Mouse (Mus musculus): ENCODE measurements around the gene Duoxa1. TPM values are rescaled to one million over a fixed set of nuclear protein-coding genes. Genes with fewer than 3 reads are reported as not detected.
"Not testable (repeated sequence)": the region's sequence is repeated elsewhere in the genome, so short reads cannot be mapped to it uniquely, and the experiment has no call there.

Duoxa1 gene
- total RNA-seq (2021) = not detected

DNA sequence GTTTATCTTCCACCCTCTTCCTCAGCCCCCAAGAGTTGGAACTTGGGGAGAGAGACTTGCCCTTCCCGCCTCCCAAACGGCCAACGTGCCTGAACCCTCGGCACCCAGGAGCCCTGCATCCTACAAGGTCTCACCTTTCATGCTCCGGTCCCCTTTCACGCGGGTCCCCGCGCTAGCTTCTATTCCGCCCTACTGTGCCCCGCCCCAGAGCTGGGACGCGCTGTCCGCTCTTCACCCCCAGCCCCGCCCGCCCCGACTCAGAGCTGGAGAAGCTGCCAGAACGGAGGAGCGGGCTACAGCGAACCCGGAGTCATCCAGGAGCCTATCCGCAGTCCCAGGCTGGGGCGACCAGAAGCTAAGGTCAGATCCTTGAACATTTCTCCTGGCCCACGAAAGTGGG lies at the start of gene Duoxa1:
Gene Duoxa1, minus strand, starts transcription at position 195 of the 400 bp plus-strand sequence.
- DNase-seq (ENCODE audit: extremely low spot score in 1 of 2, low spot score in 1 of 2) = no peak

DNA sequence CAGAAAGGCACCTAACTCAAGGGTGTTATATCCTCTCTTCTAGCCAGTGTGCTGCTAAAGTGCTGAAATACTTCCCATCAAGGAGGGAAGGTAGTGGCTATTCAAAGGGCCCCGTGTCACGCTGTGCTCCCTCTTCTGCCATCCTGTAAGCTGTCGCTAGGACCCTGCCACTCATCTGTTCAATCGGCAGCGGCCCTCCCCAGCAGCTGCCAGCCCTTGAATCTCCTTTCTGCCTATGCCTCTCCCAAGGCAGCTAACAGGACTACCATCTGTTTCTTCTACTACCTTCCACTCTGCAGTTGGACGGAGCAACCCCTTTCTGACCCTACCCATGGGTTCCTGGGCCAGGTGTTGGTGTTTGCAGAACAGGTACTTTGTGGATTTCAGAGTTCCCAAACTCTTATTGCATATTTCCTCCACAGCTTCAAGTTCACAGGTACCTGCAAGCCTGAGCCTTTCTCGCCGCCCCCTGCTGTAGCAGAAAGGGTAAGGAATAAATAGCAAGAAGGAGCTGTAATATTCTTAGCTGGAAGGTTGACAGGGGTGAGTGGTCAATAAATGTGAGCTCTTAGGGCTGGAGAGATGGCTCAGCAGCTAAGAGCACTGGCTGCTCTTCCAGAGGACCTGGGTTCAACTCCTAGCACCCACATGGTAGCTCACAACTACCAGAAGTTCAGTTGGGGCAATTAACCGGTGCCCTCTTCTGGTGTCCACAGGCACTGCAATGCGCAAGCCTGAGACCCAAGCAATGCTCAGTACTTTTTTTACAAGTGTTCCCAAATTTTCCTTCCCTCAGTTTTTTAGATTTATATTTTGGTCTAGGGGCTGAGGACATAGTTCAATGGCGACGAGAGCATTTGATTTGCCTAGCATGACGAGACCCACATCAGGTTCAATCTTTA lies 49.3 kb upstream of the Duoxa1 start:
- DNase-seq (ENCODE audit: extremely low spot score in 1 of 2, low spot score in 1 of 2) = no peak

DNA sequence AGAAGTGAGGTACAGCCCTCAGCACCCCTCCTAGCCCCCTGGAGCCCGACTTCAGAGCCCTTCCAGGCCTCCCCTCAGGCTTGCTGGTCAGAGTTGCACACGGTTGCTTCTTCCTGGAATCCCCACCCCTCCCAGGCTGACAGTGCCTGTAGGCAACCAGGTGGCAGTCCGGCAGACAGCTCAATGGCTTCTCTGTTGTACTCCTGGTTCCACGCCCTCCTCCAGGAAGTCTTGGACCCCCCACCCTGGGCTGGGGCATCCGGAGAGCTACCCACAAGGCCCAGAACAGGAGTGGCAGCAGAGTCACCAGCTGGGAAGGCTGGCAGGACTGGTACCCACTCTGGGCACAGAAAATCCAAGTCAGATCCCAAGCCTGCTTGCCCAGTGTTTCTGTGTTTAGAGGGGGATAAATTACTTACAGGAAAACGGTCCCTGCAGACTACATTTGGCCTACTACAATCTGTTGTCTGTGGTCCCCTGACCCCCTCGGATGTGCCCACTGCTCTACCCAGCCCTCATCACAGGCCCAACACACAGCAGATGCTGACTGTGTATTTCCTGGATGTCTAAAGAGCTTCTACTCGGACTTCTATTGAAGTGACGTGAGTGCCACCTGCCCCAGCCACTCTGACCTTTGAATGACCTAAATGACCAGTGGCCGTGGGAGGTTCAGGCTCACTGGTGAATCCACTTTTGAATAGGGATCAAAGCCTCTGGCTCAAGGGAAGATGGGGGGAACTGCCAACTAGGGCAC lies 48.5 kb upstream of the Duoxa1 start:
- DNase-seq (ENCODE audit: extremely low spot score in 1 of 2, low spot score in 1 of 2) = no peak

DNA sequence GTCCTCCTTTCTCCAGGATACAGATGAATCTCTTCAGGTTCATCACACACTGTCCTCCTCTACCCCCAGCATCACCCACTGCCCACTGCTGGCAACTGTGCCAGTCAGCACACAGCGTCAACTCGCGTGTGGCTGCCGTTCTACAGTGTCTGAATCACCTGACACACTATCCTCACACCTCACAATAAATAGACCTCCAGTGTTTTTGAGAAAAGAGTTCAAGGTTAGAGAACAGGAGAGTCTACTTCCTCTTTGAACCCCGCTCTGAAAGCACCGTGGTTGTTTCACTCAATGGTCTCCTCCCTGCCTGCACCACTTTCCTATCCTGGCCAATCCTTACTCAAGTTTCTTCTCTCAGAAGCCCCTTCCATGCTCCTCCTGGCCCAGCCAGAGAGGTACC lies 47.7 kb upstream of the Duoxa1 start:
- DNase-seq (ENCODE audit: extremely low spot score in 1 of 2, low spot score in 1 of 2) = no peak

DNA sequence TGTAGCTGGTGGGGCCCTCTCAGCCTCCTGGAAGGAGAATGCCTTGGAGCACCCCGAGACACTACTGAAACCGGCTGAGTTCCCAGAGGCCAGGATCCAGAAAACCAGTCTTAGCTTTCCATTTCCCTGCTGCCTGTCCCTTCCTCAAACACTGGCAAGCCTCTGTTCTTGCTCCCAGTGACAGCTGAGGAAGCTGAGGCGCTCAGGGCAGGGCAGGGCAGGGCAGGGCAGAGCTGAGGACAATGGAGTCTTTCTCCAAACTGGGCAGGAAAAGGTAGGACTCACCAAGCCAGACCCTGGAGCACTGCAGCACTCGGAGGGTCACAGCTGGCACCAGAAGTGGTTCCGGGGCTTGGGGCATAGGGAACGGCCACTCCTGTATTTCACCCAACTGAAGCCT lies 46.8 kb upstream of the Duoxa1 start:
- no peak for DNase-seq (ENCODE audit: extremely low spot score in 1 of 2, low spot score in 1 of 2)

DNA sequence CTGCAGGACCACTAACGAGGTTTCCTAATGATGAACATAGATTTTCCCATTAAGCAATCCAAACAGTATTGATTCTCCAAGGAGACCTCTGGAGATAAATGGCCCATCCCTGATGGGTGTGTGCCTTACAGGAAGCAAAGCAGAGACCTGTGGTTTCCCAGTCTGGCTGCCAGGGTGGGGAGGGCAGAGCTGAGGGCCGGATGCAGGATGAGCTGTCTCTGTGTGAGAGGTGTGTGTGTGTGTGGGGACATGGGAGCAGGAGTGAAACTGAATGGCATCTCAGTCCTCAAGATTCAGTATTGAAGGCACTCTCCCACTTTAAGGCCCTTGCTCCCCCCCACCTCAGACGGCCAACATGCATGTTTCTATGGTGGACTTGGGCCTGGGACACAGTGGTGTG lies 42.7 kb upstream of the Duoxa1 start:
- no peak for DNase-seq (ENCODE audit: extremely low spot score in 1 of 2, low spot score in 1 of 2)

DNA sequence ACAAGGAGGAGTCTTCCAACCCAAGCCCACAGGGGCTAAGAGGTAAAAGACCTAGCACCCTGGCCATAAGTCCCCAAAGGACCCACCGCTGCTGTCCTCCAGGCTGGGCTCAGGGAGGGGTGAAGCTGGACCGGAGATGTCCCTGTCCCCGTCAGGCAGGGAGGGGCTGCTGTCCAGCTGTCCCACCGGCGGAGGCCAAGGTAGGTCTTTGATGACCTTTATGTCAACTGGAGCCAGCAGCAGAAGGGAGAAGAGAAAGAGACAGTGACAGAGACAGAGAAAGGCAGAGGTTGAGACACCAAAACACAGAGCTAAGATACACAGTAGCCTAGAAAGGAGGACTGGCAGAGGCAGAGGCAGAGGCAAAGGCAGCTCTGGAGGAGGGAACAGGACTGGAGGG lies 41.9 kb upstream of the Duoxa1 start:
- no peak for DNase-seq (ENCODE audit: extremely low spot score in 1 of 2, low spot score in 1 of 2)

DNA sequence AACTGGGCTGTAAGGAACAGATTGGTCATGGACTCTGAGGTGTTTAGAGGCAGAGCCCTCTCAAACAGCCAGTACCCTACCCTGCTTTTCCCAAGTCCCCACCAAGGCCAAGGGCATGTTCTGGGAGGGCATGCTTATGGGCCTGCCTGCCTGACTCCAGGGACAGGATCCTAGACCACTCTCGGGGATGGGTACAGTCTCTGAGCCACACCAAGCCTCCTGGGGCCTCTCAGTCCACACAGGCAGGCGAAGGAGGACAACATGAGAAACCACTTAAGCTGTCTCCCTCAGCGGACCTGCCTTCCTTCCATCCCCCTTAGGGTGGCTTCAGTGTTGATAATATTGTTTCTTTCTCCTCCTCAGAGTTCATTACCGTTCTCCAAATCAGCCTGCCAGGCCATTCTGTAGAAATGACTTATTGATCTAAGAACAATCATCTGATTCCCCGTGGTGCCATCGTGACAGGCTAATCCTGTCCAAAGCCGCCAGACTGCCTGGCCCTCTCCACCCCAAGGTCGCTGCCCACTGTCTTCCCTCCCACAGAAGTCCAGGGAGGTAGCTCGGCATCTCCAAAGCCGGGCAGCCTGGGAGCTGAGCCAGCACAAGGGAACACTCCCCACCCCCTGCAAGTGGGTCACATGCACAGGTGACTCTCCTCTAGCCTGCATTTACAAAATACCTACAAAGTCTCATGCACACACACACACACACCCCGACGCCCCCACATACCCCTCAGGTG lies 40.8 kb upstream of the Duoxa1 start:
- no peak for DNase-seq (ENCODE audit: extremely low spot score in 1 of 2, low spot score in 1 of 2)

DNA sequence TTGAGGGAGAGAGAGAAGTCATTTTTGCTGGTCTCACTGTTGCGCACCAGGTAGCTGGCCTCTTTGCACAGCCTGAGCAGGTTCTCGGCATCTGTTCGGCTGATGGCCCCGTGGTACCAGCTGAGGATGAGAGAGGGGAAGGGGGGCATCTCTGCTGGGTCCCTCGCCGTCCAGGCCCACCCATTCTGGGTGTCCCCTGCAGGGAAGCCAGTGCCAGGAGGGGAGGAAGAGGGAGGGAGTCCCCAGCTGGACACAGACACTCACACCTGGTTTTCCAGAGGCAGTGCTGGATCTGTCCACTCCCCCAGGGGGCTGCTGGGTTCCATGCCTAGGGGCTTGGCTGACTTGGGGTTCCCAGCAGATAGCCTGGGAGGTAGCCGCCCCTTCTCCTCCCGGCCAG lies 40.2 kb upstream of the Duoxa1 start:
- DNase-seq (ENCODE audit: extremely low spot score in 1 of 2, low spot score in 1 of 2) = no peak

DNA sequence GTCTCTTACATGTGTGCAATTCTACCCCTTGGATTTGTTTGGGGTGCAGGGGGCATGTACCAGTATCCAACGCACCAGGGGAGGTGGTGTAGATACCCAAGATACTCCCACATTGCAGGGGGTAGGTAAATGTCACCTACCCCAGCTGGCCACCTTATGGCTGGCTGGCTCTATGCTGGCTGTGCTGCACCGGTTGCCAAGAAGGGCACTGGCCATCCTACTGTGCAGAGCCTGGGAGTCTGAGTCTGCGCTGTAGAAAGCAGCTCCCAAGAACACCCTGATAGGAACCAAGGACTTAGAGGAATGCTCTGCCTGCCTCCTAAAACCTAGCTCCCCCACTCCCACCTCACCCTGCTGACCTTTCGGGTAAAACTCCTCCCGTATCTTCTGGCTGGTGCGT lies 39.5 kb upstream of the Duoxa1 start:
- no peak for DNase-seq (ENCODE audit: extremely low spot score in 1 of 2, low spot score in 1 of 2)

DNA sequence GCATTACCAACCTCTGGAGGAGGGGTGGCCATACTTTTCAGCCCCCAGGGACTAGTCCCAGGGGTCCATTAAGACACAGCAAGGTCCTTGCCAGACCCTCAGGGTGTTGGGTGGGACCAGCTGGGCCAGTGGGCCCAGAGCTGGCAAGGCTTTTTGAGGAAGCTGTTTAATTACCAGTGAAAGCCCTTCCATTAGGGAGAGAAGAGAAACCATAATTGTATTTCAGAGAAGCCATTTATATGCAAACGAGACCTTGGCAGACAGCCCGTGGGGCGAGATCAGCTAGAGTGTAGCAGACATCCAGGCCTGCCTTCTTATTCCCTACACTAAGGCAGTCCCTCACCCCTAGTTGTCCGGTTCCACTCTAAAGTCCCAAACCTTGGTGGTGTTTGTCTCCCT lies 38.4 kb upstream of the Duoxa1 start:
- DNase-seq (ENCODE audit: extremely low spot score in 1 of 2, low spot score in 1 of 2) = peak in 1 of 2 experiments; percentile 69

DNA sequence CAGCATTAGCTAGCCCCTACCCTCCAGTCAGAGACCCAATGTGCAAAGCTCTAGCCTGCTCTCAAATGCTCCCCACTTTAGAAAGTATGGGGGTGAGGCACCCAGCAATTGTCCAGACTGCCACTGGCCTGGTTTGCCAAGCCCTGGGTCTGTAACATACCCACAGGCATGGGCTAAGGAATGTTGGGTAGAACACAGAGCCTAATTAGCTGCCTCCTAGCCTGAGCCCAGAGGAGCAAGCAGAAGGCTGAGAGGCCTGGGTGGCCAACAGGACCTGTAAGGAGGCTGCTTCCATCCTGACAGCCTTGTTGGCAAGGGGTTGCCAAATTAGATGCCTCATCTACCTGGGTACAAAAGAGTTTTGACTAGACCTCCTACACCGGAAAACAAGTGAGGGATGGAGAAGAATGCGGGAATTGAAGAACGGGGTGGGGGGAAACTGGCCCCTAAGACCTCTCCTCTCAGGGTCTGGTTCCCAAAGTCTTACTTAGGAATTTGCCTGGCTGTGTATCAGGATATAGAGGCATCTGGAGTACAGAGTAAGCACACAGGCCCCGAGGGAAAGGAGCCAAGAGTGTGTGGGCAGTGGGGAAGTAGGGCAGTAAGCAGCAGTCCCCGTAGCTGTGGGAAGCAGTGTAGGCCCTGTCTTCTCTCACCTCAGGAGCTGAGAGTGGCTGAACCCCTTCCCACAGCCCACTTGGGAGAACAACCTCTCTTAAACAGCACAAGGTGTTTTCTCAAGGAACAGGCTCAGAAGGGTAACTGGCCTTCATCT lies 37.8 kb upstream of the Duoxa1 start:
- DNase-seq (ENCODE audit: extremely low spot score in 1 of 2, low spot score in 1 of 2) = peak in 1 of 2 experiments; percentile 34

DNA sequence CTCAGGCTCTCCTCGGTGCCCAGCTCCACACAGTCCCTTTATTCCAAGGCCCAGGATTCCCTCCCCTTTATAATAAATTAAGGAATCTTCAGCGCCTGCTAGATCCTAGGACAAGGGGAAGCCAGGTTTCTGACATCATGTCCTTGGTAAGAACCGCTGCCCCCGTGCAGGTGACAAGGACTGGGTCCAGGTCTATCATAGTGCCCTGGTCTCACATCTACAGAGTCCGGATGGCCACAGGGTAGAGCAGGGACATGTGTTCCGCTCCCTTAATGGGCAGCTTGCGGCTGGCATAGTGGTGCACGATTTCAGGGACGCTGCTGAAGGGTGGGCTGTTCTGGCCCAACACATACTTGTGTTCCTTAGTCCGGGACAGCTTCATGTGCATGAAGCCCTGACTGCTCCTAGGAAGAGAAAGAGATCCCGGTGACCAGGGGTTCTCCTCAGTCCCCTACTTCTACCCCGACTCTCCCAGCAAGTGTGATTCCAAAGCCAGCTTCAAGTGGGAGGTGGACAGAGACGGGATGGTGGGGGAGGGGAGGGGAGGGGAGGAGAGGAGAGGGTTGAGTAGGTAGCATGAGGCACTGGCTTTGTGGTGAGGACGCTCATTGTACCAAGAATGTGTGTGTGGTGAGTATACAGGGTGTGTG lies 35.7 kb upstream of the Duoxa1 start:
- peak in 1 of 2 experiments; percentile 32 for DNase-seq (ENCODE audit: extremely low spot score in 1 of 2, low spot score in 1 of 2)

DNA sequence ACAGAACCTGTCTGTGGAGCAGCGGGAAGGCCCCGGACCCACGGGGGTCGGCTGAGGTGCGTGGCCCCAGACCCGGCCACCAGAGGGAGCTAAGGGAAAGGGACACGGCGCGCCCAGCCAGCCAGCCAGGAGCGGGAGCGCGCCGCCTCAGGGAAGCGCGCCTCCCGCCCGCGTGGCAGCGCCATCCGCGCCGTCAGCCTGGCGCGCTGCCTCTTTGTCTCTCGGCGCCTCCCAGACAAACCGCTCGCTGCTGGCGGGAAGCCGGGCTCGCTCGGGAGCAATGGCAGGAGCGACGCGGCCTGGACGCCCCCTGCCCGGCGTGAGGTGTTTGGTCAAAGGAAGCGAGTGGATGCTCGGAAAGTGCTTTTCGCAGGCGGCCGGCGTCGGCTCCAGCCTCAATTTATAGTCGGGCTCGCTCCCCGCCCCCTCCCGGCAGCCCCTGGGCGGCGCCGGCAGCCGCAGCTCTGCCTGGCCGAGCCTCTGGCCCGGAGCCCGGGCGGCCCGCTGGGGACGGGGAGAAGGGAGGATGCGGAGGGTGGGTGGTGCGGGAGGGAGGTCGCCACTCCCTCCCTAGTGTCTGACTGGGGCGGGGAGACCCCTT lies 35.1 kb upstream of the Duoxa1 start:
- DNase-seq (ENCODE audit: extremely low spot score in 1 of 2, low spot score in 1 of 2) = peak; percentile 88

DNA sequence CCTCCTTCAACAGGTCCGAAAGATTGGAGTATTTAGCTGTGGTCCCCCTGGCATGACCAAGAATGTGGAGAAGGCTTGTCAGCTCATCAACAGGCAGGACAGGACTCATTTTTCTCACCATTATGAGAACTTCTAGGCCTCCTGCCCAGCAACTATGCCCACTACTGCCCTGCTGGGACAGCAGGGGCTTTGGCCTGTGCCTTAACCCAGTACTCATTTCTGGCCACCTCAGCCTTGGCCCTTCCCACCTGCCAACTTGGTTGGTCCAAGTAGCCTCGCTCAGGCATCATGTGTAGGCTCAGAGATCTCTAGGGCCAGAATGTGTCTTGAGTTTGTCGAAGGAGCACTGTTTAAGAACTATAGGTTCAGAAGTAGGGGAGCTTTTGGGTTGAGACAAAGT lies 33.7 kb upstream of the Duoxa1 start:
- no peak for DNase-seq (ENCODE audit: extremely low spot score in 1 of 2, low spot score in 1 of 2)

DNA sequence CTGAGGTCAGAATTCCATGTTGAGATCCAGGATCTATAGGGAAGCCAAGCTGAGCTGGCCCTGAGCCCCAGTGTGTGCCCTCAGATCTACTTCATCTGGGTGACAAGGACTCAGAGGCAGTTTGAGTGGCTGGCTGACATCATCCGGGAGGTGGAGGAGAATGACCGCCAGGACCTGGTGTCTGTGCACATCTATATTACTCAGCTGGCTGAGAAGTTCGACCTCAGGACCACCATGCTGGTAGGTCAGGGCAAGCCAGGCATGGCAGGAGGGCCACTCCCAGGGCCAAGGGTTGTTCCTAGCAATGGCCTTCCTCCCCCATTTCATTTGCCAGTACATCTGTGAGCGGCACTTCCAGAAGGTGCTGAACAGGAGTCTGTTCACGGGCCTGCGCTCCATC lies 32.6 kb upstream of the Duoxa1 start:
- not testable (repeated sequence) for DNase-seq (ENCODE audit: extremely low spot score in 1 of 2, low spot score in 1 of 2)

DNA sequence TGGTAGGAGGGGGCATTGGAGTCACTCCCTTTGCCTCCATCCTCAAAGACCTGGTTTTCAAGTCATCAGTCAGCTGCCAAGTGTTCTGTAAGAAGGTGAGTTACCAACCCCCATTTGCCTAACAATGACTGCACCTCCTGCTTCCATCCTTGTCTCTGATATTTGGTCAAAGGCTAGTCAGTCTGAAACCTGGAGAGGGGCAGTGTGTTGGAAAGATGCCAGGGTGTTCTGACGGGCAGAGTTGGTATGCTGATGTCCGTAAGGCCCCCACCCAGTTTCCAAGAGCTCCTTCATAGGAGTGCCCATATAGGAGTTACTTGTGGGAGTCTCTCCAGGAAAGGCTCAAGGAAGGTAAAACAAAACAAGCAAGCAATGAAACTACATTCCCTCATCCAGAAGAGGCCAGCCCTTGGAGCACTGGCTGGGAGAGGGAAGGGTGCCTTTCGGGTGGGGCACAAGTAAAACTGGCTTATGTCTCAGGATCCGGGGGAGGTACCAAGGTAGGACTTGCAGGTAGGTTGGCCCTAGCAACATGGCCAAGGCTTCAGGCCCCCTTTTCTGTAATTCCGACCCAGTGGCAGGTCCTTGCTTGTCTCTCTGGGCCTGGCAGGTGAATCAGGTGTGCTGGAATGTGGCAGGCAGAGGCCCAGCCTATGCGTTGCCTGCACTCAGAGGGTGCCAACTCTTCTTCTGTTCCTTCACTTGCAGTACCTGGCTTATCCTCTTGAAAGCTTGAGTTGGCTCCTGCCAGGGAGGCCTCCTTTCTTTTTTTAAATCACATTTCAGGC lies 31.8 kb upstream of the Duoxa1 start:
- no peak for DNase-seq (ENCODE audit: extremely low spot score in 1 of 2, low spot score in 1 of 2)

DNA sequence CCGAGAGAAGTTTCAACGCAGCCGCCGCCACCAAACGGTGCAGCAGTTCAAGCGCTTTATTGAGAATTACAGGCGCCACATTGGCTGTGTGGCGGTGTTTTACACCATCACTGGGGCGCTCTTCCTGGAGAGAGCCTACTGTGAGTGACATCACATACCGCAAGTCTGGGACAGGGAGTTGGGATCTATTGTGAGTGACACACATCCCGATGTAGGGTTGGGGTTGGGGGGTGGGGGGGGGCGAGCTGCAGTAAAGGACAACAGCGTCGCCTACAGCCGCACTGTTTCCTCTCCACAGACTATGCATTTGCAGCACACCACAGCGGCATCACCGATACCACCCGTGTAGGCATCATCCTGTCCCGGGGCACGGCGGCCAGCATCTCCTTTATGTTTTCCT lies 23.8 kb upstream of the Duoxa1 start:
- DNase-seq (ENCODE audit: extremely low spot score in 1 of 2, low spot score in 1 of 2) = no peak

DNA sequence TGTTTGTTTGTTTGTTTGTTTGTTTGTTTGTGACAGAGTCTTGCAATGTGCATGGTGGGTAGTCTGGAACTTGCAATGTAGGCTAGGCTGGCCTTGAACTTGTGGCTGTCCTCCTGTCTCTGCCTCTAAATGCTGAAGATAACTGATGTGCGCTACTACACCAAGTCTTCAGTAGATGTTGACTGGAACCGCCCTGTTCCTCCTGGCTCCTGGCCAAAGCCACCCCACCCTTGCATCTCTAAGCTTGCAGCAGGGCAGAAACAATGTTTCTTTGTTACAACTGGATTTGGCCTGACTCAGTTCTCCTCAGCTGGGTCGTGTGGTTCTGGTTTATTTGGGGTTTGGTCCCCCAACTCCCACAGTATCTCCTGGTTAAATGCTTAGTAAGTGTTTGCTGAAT lies 20.6 kb upstream of the Duoxa1 start:
- no peak for DNase-seq (ENCODE audit: extremely low spot score in 1 of 2, low spot score in 1 of 2)

Data from layer of hippocampus, postnatal 25 days (tissue).